Mouse (Mus musculus) testis, adult 2 months (tissue): ENCODE measurements around the gene Slc35b4.

Experiments
- CTCF ChIP-seq: fragments of 200-500 bp; IDR thresholded peaks from 2 replicates; pipeline ENCODE4 v1.5.1; 2012; ENCODE audit warnings: low read depth, mild to moderate bottlenecking, inconsistent platforms, low read length, moderate library complexity; ENCODE audit not compliant: control insufficient read depth, insufficient read depth, insufficient replicate concordance
- POLR2A ChIP-seq: fragments of 200-500 bp; IDR thresholded peaks from 2 replicates; pipeline ENCODE4 v1.6.1; 2012; ENCODE audit warnings: low read depth, mild to moderate bottlenecking, inconsistent platforms, low read length, moderate library complexity; ENCODE audit not compliant: control insufficient read depth

- no peak for TF ChIP-seq POLR2A
- peak; percentile 39; the same call in 1 of the 2 replicates for TF ChIP-seq CTCF
Measured at GRCm38 (mm10) chr6:34204971-34205572, 28.2 kb upstream of the Slc35b4 start.
